Mouse (Mus musculus) lung, embryonic 14.5 days (tissue): Measurements from ENCODE around the gene Nxf1. TPM values are rescaled to one million over a fixed set of nuclear protein-coding genes. Genes with fewer than 3 reads are reported as not detected.

Source experiments
- ATAC-seq: fragments of 200-750 bp; cut with Nextera tagmentation; 2 replicates; pipeline ENCODE4 v1.8.0; 2017; ENCODE audit warnings: mild to moderate bottlenecking, moderate TSS enrichment, moderate library complexity; ENCODE audit not compliant: insufficient read depth
- DNase-seq: peaks from one replicate; pipeline ENCODE4 v3.0.0-alpha.2; 2015
- H3K27ac ChIP-seq: fragments of 300-500 bp; sonication (generic); 2 replicates; pipeline ENCODE4 v1.5.1; 2014; ENCODE audit warnings: low read depth, mild to moderate bottlenecking, moderate library complexity
- H3K27me3 ChIP-seq: fragments of 300-500 bp; sonication (generic); 2 replicates; pipeline ENCODE4 v1.6.1; 2014; ENCODE audit warnings: low read length, control low read depth; ENCODE audit not compliant: insufficient read depth
- H3K36me3 ChIP-seq: fragments of 300-500 bp; sonication (generic); 2 replicates; pipeline ENCODE4 v1.6.1; 2014; ENCODE audit warnings: control low read depth; ENCODE audit not compliant: insufficient read depth
- H3K4me1 ChIP-seq: fragments of 300-500 bp; sonication (generic); 2 replicates; pipeline ENCODE4 v1.6.1; 2014; ENCODE audit warnings: antibody characterized with exemption, control low read depth; ENCODE audit not compliant: insufficient read depth
- H3K4me2 ChIP-seq: fragments of 300-500 bp; sonication (generic); 2 replicates; pipeline ENCODE4 v1.6.1; 2014; ENCODE audit warnings: mild to moderate bottlenecking
- H3K4me3 ChIP-seq: fragments of 300-500 bp; sonication (generic); 2 replicates; pipeline ENCODE4 v1.5.1; 2014; ENCODE audit warnings: low read depth, low read length
- H3K9ac ChIP-seq: fragments of 300-500 bp; sonication (generic); 2 replicates; pipeline ENCODE4 v1.6.1; 2014
- H3K9me3 ChIP-seq: fragments of 300-500 bp; sonication (generic); 2 replicates; pipeline ENCODE4 v1.6.1; 2016; ENCODE audit warnings: low read depth, low read length, control low read depth
- CTCF ChIP-seq: IDR thresholded peaks from 2 replicates; pipeline ENCODE4 v1.5.1; 2016; ENCODE audit warnings: antibody characterized with exemption, low read depth
- WGBS: fragments of 180-500 bp; shearing (Covaris S2); extraction: QIAGEN DNeasy Blood & Tissue Kit; methylation state at CpG from one replicate; pipeline ENCODE4 v1.1.7; 2014; 5-methylcytosine and 5-hydroxymethylcytosine counted together
- polyA plus RNA-seq: library from polyadenylated mRNA; unstranded; fragments of >200 nt; fragmentation: Nextera tagmentation; extraction: Ambion mirVana; gene quantifications from 2 replicates; pipeline ENCODE4 v1.2.1, GENCODE M21; 2014

Gene Nxf1
- polyA plus RNA-seq, 1 experiment from 2014 or later, result 195 TPM

DNA sequence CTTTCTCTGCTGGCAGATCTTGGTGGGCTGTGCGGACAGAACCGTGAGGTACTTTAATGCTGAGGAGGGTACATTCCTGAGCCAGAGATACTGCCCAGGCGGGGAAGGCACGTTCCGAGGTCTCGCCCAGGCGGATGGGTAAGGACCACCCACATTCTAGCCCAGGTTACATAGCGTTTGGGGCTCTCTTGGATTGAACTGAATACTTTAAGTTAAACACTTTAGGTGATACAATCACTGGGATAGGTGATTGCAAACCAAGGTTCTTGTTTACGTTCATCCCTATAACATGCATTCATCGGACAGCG, 20.8 kb upstream of the Nxf1 start:
- Histone ChIP-seq H3K4me3 (peak overlapping the region; percentile 77), H3K4me1 (no peaks in the 10 kb centered on the region), H3K9ac (peak overlapping the region; percentile 78), H3K4me2 (peak overlapping the region; percentile 61), H3K36me3 (peaks cover 31% of the 10 kb centered on the region), H3K9me3 (no peaks in the 10 kb centered on the region), H3K27me3 (no peaks in the 10 kb centered on the region), H3K27ac (peak overlapping the region; percentile 39; the same call in 1 of the 2 replicates)
- peak; percentile 25; the same call in 1 of the 2 replicates for ATAC-seq
- TF ChIP-seq CTCF, result no peak
- DNase-seq, result no peak
- WGBS, result 2% methylated on average over 11 of the region's 11 CpGs

- no peak for ATAC-seq
- Histone ChIP-seq H3K36me3 (peaks cover 44% of the 10 kb centered on the region), H3K9ac (no peak overlapping the region), H3K4me1 (peaks cover 4% of the 10 kb centered on the region; the same call in 1 of the 2 replicates), H3K9me3 (no peaks in the 10 kb centered on the region), H3K4me3 (no peak overlapping the region), H3K27ac (no peak overlapping the region), H3K27me3 (no peaks in the 10 kb centered on the region), H3K4me2 (no peak overlapping the region)
- TF ChIP-seq CTCF, result no peak
- 88% methylated on average over 7 of the region's 7 CpGs for WGBS
- no peak for DNase-seq
Measured at GRCm38 (mm10) chr19:8738911-8739310, 18.0 kb upstream of the Nxf1 start.

DNA sequence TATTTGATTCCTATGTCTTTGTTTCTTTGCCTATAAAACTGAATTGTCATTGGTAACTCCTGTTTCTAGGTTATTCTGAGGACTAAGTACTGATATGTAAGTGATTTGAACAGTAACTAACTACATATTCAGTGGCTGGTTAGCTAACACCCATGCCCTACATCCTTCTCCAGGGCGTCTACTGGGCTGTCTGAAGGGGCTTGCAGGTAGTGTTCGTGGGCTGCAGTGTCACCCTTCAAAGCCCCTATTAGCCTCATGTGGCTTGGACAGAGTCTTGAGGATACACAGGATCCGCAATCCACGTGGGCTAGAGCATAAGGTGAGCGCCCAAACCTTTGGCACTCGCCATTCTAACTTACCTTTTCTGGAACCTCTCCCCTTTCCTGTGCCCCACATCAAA, 17.2 kb upstream of the Nxf1 start:
- ATAC-seq (no peak), DNase-seq (no peak)
- Histone ChIP-seq H3K9ac (no peak overlapping the region), H3K36me3 (peaks cover 52% of the 10 kb centered on the region), H3K4me2 (no peak overlapping the region), H3K4me1 (peaks cover 4% of the 10 kb centered on the region; the same call in 1 of the 2 replicates), H3K9me3 (no peaks in the 10 kb centered on the region), H3K27me3 (no peaks in the 10 kb centered on the region), H3K4me3 (no peak overlapping the region), H3K27ac (no peak overlapping the region)
- WGBS, result 89% methylated on average over 6 of the region's 6 CpGs
- TF ChIP-seq CTCF, result no peak

- peak within 1 kb of the TSS; percentile 97 for H3K27ac ChIP-seq
- peak within 1 kb of the TSS; percentile 97 for H3K4me3 ChIP-seq
- ATAC-seq (no peak), DNase-seq (no peak)
- H3K36me3 ChIP-seq, result peaks cover 61% of the 10 kb centered on the region
- 66% methylated on average over 14 of the region's 14 CpGs for WGBS
- H3K9ac ChIP-seq, result peak within 1 kb of the TSS; percentile 95
- H3K9me3 ChIP-seq, result no peaks in the 10 kb centered on the region
- peaks cover 4% of the 10 kb centered on the region; the same call in 1 of the 2 replicates for H3K4me1 ChIP-seq
- TF ChIP-seq CTCF, result no peak
- no peaks in the 10 kb centered on the region for H3K27me3 ChIP-seq
- peak within 1 kb of the TSS; percentile 77 for H3K4me2 ChIP-seq
Measured at GRCm38 (mm10) chr19:8740603-8741002, 16.3 kb upstream of the Nxf1 start, which contains the start of gene 1700092M07Rik. 1700092M07Rik (plus strand) TSS chr19:8740718.

- peak; percentile 99 for DNase-seq
- H3K4me3 ChIP-seq, result peak within 1 kb of the TSS; percentile 97
Measured at GRCm38 (mm10) chr19:8741243-8741869, 15.5 kb upstream of the Nxf1 start, which contains the start of gene Stx5a. Stx5a (plus strand) TSS chr19:8741413.

GRCm38 (mm10) chr19:8742176-8742575, 14.7 kb upstream of the Nxf1 start:
- Histone ChIP-seq H3K4me2 (peak overlapping the region; percentile 77), H3K27me3 (no peaks in the 10 kb centered on the region), H3K9me3 (no peaks in the 10 kb centered on the region), H3K4me3 (peak overlapping the region; percentile 97), H3K36me3 (peaks cover 77% of the 10 kb centered on the region), H3K9ac (peak overlapping the region; percentile 95), H3K4me1 (peaks cover 4% of the 10 kb centered on the region; the same call in 1 of the 2 replicates), H3K27ac (peak overlapping the region; percentile 97)
- ATAC-seq, result no peak
- no peak for TF ChIP-seq CTCF
- no peak for DNase-seq
- WGBS, result 11% methylated on average over 14 of the region's 14 CpGs

More at GRCm38 (mm10) chr19:8741243-8741869, 15.5 kb upstream of the Nxf1 start, which contains the start of gene Stx5a:
- peak; percentile 97 for ATAC-seq
- H3K4me2 ChIP-seq, result peak within 1 kb of the TSS; percentile 77
- peak within 1 kb of the TSS; percentile 97 for H3K27ac ChIP-seq
- no peaks in the 10 kb centered on the region for H3K27me3 ChIP-seq
- peaks cover 4% of the 10 kb centered on the region; the same call in 1 of the 2 replicates for H3K4me1 ChIP-seq
- WGBS, result under 1% methylated on average over 36 of the region's 36 CpGs
- H3K36me3 ChIP-seq, result peaks cover 69% of the 10 kb centered on the region
- TF ChIP-seq CTCF, result peak; percentile 25; the same call in 1 of the 2 replicates
- peak within 1 kb of the TSS; percentile 95 for H3K9ac ChIP-seq
- H3K9me3 ChIP-seq, result no peaks in the 10 kb centered on the region

- Histone ChIP-seq H3K9me3 (no peaks in the 10 kb centered on the region), H3K9ac (no peak overlapping the region), H3K4me2 (no peak overlapping the region), H3K4me1 (peaks cover 4% of the 10 kb centered on the region; the same call in 1 of the 2 replicates), H3K27me3 (no peaks in the 10 kb centered on the region), H3K27ac (no peak overlapping the region), H3K4me3 (no peak overlapping the region), H3K36me3 (peaks cover 80% of the 10 kb centered on the region)
- no peak for TF ChIP-seq CTCF
- ATAC-seq (no peak), DNase-seq (no peak)
- WGBS, result 90% methylated on average over 1 of the region's 1 CpGs
Measured at GRCm38 (mm10) chr19:8745382-8745781, 11.5 kb upstream of the Nxf1 start.
